Mouse (Mus musculus) stomach, postnatal 0 days (tissue): ENCODE results near the gene Dynll1. TPM values are rescaled to one million over a fixed set of nuclear protein-coding genes. Genes with fewer than 3 reads are reported as not detected.
"Not testable (repeated sequence)": the region's sequence is repeated elsewhere in the genome, so short reads cannot be mapped to it uniquely, and the experiment has no call there.

Source experiments
- ATAC-seq: fragments of 200-750 bp; cut with Nextera tagmentation; 2 replicates; pipeline ENCODE4 v1.8.0; 2017; ENCODE audit not compliant: low FRiP score, low TSS enrichment
- DNase-seq: peaks from one replicate; pipeline ENCODE4 v3.0.0-alpha.2; 2016; ENCODE audit warnings: low spot score
- H3K27ac ChIP-seq: fragments of 300-500 bp; sonication (generic); replicated peaks from 2 replicates; pipeline ENCODE4 v1.5.1; 2014; ENCODE audit warnings: mild to moderate bottlenecking, control low read depth
- H3K27me3 ChIP-seq: fragments of 300-500 bp; sonication (generic); 2 replicates; pipeline ENCODE4 v1.6.1; 2014; ENCODE audit warnings: low read length; ENCODE audit not compliant: control insufficient read depth, insufficient read depth
- H3K36me3 ChIP-seq: fragments of 300-500 bp; sonication (generic); 2 replicates; pipeline ENCODE4 v1.6.1; 2014; ENCODE audit warnings: low read length, mixed read lengths; ENCODE audit not compliant: control insufficient read depth, insufficient read depth
- H3K4me1 ChIP-seq: fragments of 300-500 bp; sonication (generic); replicated peaks from 2 replicates; pipeline ENCODE4 v1.6.1; 2014; ENCODE audit warnings: antibody characterized with exemption; ENCODE audit not compliant: control insufficient read depth, insufficient read depth
- H3K4me2 ChIP-seq: fragments of 300-500 bp; sonication (generic); replicated peaks from 2 replicates; pipeline ENCODE4 v1.6.1; 2014; ENCODE audit warnings: low read depth, mild to moderate bottlenecking, control low read depth, moderate library complexity
- H3K4me3 ChIP-seq: fragments of 300-500 bp; sonication (generic); 2 replicates; pipeline ENCODE4 v1.5.1; 2014; ENCODE audit warnings: low read depth, low read length, control low read depth
- H3K9ac ChIP-seq: fragments of 300-500 bp; sonication (generic); 2 replicates; pipeline ENCODE4 v1.6.1; 2014; ENCODE audit warnings: mild to moderate bottlenecking, low read length, control low read depth, mixed read lengths
- H3K9me3 ChIP-seq: fragments of 300-500 bp; sonication (generic); 2 replicates; pipeline ENCODE4 v1.6.1; 2016; ENCODE audit warnings: low read length; ENCODE audit not compliant: control insufficient read depth
- CTCF ChIP-seq: IDR thresholded peaks from 2 replicates; pipeline ENCODE4 v1.5.1; 2016; ENCODE audit warnings: antibody characterized with exemption, low read depth, mild to moderate bottlenecking, moderate library complexity
- EP300 ChIP-seq: optimal IDR thresholded peaks from 2 replicates; pipeline ENCODE3; 2016; ENCODE audit warnings: antibody characterized with exemption
- WGBS: fragments of 180-500 bp; shearing (Covaris S2); extraction: QIAGEN DNeasy Blood & Tissue Kit; methylation state at CpG from one replicate; pipeline ENCODE4 v1.1.7; 2014; 5-methylcytosine and 5-hydroxymethylcytosine counted together
- polyA plus RNA-seq: library from polyadenylated mRNA; unstranded; fragments of >200 nt; fragmentation: Nextera tagmentation; extraction: Ambion mirVana; gene quantifications from 2 replicates; pipeline ENCODE4 v1.2.1, GENCODE M21; 2015

Gene Dynll1
- polyA plus RNA-seq, 1 experiment from 2014 or later: 1,792 TPM

- H3K4me2 ChIP-seq: no peak overlapping the region; the same call in 1 of the 2 replicates
- no peaks in the 10 kb centered on the region for H3K36me3 ChIP-seq
- H3K9me3 ChIP-seq: no peaks in the 10 kb centered on the region
- TF ChIP-seq CTCF (no peak), EP300 (no peak)
- H3K4me1 ChIP-seq: peaks cover 5% of the 10 kb centered on the region; the same call in 1 of the 2 replicates
- H3K4me3 ChIP-seq: no peak overlapping the region
- DNase-seq: peak; percentile 45
- H3K27me3 ChIP-seq: no peaks in the 10 kb centered on the region
- ATAC-seq: no peak
- peak overlapping the region; percentile 53; the same call in 1 of the 2 replicates for H3K9ac ChIP-seq
- H3K27ac ChIP-seq: peak overlapping the region; percentile 66
- 17% methylated on average over 14 of the region's 14 CpGs for WGBS
These were observed 16.3 kb upstream of the Dynll1 start for GRCm38 (mm10) chr5:115316968-115317644.

DNA sequence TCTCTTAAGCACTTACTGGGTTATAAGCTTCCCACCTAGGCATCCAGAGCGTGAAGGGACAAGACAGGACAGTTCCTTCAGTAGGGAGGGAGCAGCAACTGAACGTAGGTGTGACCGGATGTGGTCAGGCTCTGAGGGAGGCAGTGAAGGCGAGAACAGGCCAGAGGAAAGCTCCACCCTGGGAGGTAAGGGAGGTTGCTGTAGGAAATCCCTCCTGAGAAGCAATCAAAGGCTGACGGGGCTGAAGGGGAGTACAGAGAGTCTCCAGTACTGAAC is 12.8 kb upstream of the Dynll1 start:
- DNase-seq (peak; percentile 43), ATAC-seq (peak; percentile 41)
- TF ChIP-seq CTCF: no peak
- TF ChIP-seq EP300: no peak
- no peak overlapping the region for H3K9ac ChIP-seq
- H3K27me3 ChIP-seq: no peaks in the 10 kb centered on the region
- no peak overlapping the region for H3K4me2 ChIP-seq
- peaks cover 5% of the 10 kb centered on the region; the same call in 1 of the 2 replicates for H3K4me1 ChIP-seq
- 0 out of 2 replicates have a peak overlapping the region, but pooled peaks have one; percentile 49 for H3K27ac ChIP-seq
- H3K36me3 ChIP-seq: no peaks in the 10 kb centered on the region
- H3K4me3 ChIP-seq: no peak overlapping the region
- 51% methylated on average over 5 of the region's 5 CpGs for WGBS
- no peaks in the 10 kb centered on the region for H3K9me3 ChIP-seq

- Histone ChIP-seq H3K4me3 (no peak overlapping the region), H3K9me3 (no peaks in the 10 kb centered on the region), H3K27ac (peak overlapping the region; percentile 70; the same call in 1 of the 2 replicates), H3K27me3 (no peaks in the 10 kb centered on the region), H3K4me2 (no peak overlapping the region), H3K4me1 (peaks cover 5% of the 10 kb centered on the region; the same call in 1 of the 2 replicates), H3K9ac (no peak overlapping the region), H3K36me3 (no peaks in the 10 kb centered on the region)
- peak; percentile 89 for ATAC-seq
- TF ChIP-seq EP300: no peak
- no peak for TF ChIP-seq CTCF
- peak; percentile 43 for DNase-seq
- WGBS: 51% methylated on average over 10 of the region's 10 CpGs
These were observed 12.2 kb upstream of the Dynll1 start for GRCm38 (mm10) chr5:115312816-115313667.

GRCm38 (mm10) chr5:115312354-115312753 is 11.6 kb upstream of the Dynll1 start:
- Histone ChIP-seq H3K4me1 (peaks cover 5% of the 10 kb centered on the region; the same call in 1 of the 2 replicates), H3K4me3 (no peak overlapping the region), H3K27ac (peak overlapping the region; percentile 35; the same call in 1 of the 2 replicates), H3K4me2 (no peak overlapping the region), H3K9me3 (no peaks in the 10 kb centered on the region), H3K9ac (no peak overlapping the region), H3K27me3 (no peaks in the 10 kb centered on the region), H3K36me3 (no peaks in the 10 kb centered on the region)
- TF ChIP-seq EP300 (no peak), CTCF (no peak)
- no peak for DNase-seq
- no peak for ATAC-seq
- WGBS: 64% methylated on average over 4 of the region's 4 CpGs

- not testable (repeated sequence) for H3K27me3 ChIP-seq, H3K9me3 ChIP-seq, H3K4me3 ChIP-seq, H3K9ac ChIP-seq, H3K4me2 ChIP-seq, ATAC-seq, H3K4me1 ChIP-seq, H3K36me3 ChIP-seq, DNase-seq, H3K27ac ChIP-seq
- WGBS: 72% methylated on average over 3 of the region's 7 CpGs
These were observed 1.4 kb upstream of the Dynll1 start for GRCm38 (mm10) chr5:115302190-115302589.

- peaks cover 5% of the 10 kb centered on the region for H3K36me3 ChIP-seq
These were observed 816 bp upstream of the Dynll1 start for GRCm38 (mm10) chr5:115301615-115302014.

More at GRCm38 (mm10) chr5:115301615-115302014, 816 bp upstream of the Dynll1 start:
- Histone ChIP-seq H3K9ac (peak overlapping the region; percentile 58), H3K27me3 (no peaks in the 10 kb centered on the region), H3K4me3 (peak overlapping the region; percentile 87), H3K4me1 (peaks cover 4% of the 10 kb centered on the region), H3K9me3 (no peaks in the 10 kb centered on the region), H3K27ac (peak overlapping the region; percentile 80), H3K4me2 (peak overlapping the region; percentile 81)
- DNase-seq: no peak
- no peak for ATAC-seq
- no peak for TF ChIP-seq CTCF
- TF ChIP-seq EP300: no peak
- WGBS: 14% methylated on average over 13 of the region's 13 CpGs
